Mouse (Mus musculus): Measurements from ENCODE around the gene Cd59a. TPM values are rescaled to one million over a fixed set of nuclear protein-coding genes. Genes with fewer than 3 reads are reported as not detected.

Cd59a gene
- total RNA-seq, 2 experiments from 2014 or later = 43.9 to 58.0 TPM

DNA sequence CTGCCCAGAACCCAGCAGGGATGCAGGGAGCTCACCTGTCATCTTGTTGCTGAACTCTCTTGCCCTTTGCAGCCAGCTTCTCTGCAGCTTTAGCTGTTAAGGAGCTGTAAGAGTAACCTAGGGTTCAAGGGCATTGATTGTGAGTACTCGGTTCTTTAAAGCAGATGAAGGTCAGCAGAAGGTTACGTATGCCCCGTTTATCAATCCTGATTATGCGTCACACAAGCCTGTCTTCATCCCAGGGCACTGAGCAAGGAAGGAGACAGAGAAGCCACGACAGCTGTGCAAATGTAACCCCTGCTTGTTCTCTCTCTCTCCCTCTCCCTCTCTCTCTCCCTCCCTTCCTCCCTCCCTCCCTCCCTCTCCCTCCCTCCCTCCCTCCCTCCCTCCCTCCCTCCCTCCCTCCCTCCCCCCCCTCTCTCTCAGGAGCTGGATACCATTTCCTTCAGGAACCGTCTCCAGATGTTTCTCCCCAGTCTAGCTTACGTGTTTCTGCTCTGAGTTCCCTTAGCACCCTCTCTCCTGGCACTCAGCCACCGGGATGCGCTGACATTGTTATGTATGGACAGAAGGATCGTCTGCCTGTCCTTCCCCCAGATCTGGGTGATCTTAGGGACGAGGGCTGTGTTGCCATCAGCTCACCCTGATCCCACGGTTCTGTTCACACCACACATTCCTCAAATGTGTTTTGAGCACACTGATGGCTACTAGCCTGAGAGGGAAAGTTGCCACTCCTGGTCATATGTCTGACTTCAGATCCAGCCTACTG lies 37.6 kb downstream of the Cd59a start:
- intact Hi-C loops (cut with DNase I) = loop anchor here (5.0 kb wide), 1 partner anchor 454 kb away; no protein-coding TSS in a partner anchor
- DNase-seq = no peak

- DNase-seq = peak; percentile 47 to 64
- intact Hi-C loops (cut with DNase I) = loop anchor here (1.0 to 5.0 kb wide), 2 partner anchors 288 to 453 kb away; no protein-coding TSS in a partner anchor
Measured at GRCm38 (mm10) chr2:104134150-104135056, 38.8 kb downstream of the Cd59a start.

DNA sequence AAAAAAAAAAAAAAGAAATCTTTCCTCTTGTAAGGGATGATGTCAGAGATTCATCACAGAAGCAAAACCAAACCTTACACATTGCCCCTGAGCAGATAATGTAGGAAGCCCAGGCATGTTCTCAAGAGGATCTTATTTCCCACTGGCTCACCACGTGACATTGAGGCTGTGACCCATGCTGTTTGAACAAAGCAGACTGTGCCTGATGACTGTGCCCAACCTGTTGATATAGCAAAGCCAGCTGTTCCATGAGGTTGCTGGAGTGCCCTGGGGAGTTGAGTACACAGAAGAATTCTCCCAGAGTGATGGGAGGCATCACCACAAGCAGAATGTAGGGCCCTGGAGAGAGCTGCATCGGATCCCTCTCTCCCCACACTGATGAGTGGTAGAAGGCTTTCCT lies 40.3 kb downstream of the Cd59a start:
- DNase-seq = no peak
- intact Hi-C loops (cut with DNase I) = no loop called here

- no peak for DNase-seq
- intact Hi-C loops (cut with DNase I) = no loop called here
Measured at GRCm38 (mm10) chr2:104142140-104142539, 46.5 kb downstream of the Cd59a start.

GRCm38 (mm10) chr2:104144004-104144403 lies 48.4 kb downstream of the Cd59a start:
- DNase-seq = no peak
- intact Hi-C loops (cut with DNase I) = no loop called here

DNA sequence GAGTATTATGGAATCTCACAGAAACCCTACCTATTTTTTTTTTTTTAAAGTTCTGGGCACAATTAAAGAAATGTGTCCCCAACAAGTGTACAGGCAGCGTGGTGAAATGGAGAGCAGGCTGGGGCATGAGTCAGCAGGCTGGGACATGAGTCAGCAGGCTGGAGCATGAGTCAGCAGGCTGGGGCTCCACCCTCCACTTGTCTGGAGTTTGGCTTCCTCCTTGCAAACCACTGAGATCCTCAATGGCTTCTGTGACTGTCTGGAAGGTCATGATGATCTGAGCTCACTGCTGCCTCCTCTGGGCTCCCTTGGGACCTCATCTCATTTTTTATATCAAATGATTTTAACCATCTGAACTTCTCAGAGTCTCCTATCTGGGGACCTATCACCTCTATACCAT lies 50.4 kb downstream of the Cd59a start:
- DNase-seq = no peak
- intact Hi-C loops (cut with DNase I) = no loop called here

DNA sequence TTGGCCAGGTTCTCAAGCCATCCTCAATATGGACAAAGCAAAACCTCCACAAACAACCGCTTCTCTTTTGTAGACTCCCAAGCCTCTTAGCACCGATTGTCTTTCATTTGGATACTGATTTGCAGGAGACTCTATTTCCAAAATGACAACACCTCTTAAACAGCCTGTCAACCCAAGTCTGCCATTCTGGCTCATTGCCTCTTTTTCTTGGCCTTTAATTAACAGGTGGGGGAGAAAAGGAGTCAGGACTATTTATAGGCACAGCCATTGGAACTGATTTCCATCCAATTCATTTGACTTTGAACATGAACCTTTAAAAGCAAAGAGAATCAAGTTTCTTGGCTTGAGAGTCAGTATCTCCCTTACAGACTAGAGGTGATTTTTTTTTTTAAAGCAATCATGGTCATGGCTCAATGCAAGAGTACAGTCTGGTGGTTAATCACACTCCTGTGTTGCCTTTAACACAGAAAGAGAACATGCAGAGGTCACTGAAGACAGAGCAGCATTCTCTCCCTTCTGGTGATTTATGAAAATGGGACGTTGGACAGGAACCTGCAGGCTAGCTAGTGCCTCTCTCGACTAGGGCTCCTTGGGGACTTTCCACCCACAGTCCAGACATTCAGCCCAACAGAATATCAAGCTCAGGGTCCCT lies 52.4 kb downstream of the Cd59a start:
- no peak for DNase-seq
- intact Hi-C loops (cut with DNase I) = no loop called here

GRCm38 (mm10) chr2:104150608-104151397 lies 55.2 kb downstream of the Cd59a start:
- DNase-seq = no peak
- intact Hi-C loops (cut with DNase I) = no loop called here

GRCm38 (mm10) chr2:104153345-104153744 lies 57.7 kb downstream of the Cd59a start:
- intact Hi-C loops (cut with DNase I) = no loop called here
- no peak for DNase-seq

DNA sequence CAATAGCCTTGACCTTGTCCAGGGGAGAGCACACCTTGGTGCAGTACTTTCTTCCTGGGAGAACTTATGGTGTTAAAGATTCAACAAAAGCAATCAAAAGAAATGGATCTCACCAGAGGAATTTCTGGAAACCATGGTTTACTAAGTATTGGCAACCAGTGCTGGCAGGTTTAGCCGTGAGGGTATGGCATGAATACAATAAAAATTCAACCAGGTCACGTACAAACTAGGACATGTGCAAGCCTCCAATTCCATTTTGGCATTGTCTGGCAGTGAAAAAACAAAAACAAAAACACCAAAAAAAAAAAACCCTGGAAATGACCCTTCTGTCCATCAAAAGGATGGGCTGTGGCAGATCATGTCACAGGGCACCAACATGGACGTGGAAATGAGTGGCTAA lies 58.3 kb downstream of the Cd59a start:
- no peak for DNase-seq
- intact Hi-C loops (cut with DNase I) = no loop called here

- no peak for DNase-seq
- intact Hi-C loops (cut with DNase I) = no loop called here
Measured at GRCm38 (mm10) chr2:104157831-104158230, 62.2 kb downstream of the Cd59a start.

DNA sequence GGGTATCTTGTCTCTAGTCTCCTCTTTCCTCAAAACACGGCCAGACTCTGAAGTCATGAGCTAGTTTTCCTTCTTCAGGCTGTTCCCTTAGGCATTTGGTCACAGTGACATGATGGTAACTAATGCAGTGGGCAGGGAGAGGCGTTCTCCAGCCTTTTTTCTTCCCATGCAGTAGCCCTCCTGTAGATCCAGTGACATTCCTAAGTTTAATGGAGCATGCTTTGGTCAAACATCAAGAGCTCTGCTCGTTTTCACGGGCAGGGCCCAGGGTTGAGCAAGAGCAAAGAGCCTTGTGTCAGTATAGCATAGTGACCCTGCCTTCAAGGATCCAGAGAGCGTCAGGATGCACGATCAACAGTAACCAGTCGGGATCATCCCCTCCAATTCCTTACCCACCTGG lies 67.8 kb downstream of the Cd59a start:
- DNase-seq = no peak
- intact Hi-C loops (cut with DNase I) = no loop called here

- intact Hi-C loops (cut with DNase I) = no loop called here
- DNase-seq = no peak
Measured at GRCm38 (mm10) chr2:104163978-104164487, 68.4 kb downstream of the Cd59a start.

Other genes starting within 250 kb of the Cd59a start
- gene Lmo2, start 137.8 kb upstream of the Cd59a start, total RNA-seq (2021) = 10 to 100 TPM; 21.1 to 25.3 TPM
- gene Fbxo3, start 68.1 kb upstream of the Cd59a start, total RNA-seq (2021) = 10 to 100 TPM; 55.3 to 56.7 TPM
- not detected for gene 4931422A03Rik, start 67.4 kb upstream of the Cd59a start, total RNA-seq (2021)
- gene Gm10912, start 30.0 kb upstream of the Cd59a start, total RNA-seq (2021) = under 1 TPM in 1 of 2 experiments, not detected in 1; 0.17 TPM
- not detected for gene Gm10799, start 27.3 kb upstream of the Cd59a start, total RNA-seq (2021)
- gene Cd59b, start 26.0 kb upstream of the Cd59a start, total RNA-seq (2021) = 1 to 10 TPM; 3.5 to 3.7 TPM
- gene A930018P22Rik, start 27.0 kb downstream of the Cd59a start, total RNA-seq (2021) = under 1 TPM; 0.64 to 0.79 TPM

Measured in heart, postnatal 36 days (tissue).